Mouse (Mus musculus) embryonic facial prominence, embryonic 13.5 days (tissue): Measurements from ENCODE around the gene Thra. TPM values are rescaled to one million over a fixed set of nuclear protein-coding genes. Genes with fewer than 3 reads are reported as not detected.

Experiments used
- ATAC-seq: fragments of 200-750 bp; cut with Nextera tagmentation; 2 replicates; pipeline ENCODE4 v1.8.0; 2017; ENCODE audit warnings: low read depth; ENCODE audit not compliant: insufficient number of reproducible peaks, insufficient read depth, low FRiP score, low TSS enrichment
- H3K27ac ChIP-seq: fragments of 300-500 bp; sonication (generic); 2 replicates; pipeline ENCODE4 v1.5.1; 2015; ENCODE audit warnings: moderate library complexity, mild to moderate bottlenecking, inconsistent platforms
- H3K27me3 ChIP-seq: fragments of 300-500 bp; sonication (generic); 2 replicates; pipeline ENCODE4 v1.6.1; 2015; ENCODE audit warnings: mild to moderate bottlenecking, inconsistent platforms
- H3K36me3 ChIP-seq: fragments of 300-500 bp; sonication (generic); 2 replicates; pipeline ENCODE4 v1.6.1; 2015; ENCODE audit warnings: mild to moderate bottlenecking, inconsistent platforms
- H3K4me1 ChIP-seq: fragments of 300-500 bp; sonication (generic); 2 replicates; pipeline ENCODE4 v1.6.1; 2015; ENCODE audit warnings: inconsistent platforms
- H3K4me2 ChIP-seq: fragments of 300-500 bp; sonication (generic); 2 replicates; pipeline ENCODE4 v1.6.1; 2015; ENCODE audit warnings: moderate library complexity, mild to moderate bottlenecking, inconsistent platforms
- H3K4me3 ChIP-seq: fragments of 300-500 bp; sonication (generic); 2 replicates; pipeline ENCODE4 v1.5.1; 2015; ENCODE audit warnings: mild to moderate bottlenecking, inconsistent platforms
- H3K9ac ChIP-seq: fragments of 300-500 bp; sonication (generic); 2 replicates; pipeline ENCODE4 v1.6.1; 2015; ENCODE audit warnings: mild to moderate bottlenecking, inconsistent platforms
- H3K9me3 ChIP-seq: fragments of 300-500 bp; sonication (generic); 2 replicates; pipeline ENCODE4 v1.6.1; 2016; ENCODE audit warnings: inconsistent platforms
- WGBS: fragments of 180-500 bp; shearing (Covaris S2); methylation state at CpG from one replicate; pipeline ENCODE4 v1.1.7; 2015; ENCODE audit warnings: mixed read lengths; 5-methylcytosine and 5-hydroxymethylcytosine counted together
- polyA plus RNA-seq: library from polyadenylated mRNA; unstranded; fragments of >200 nt; fragmentation: Nextera tagmentation; extraction: Ambion mirVana; gene quantifications from 2 replicates; pipeline ENCODE4 v1.2.1, GENCODE M21; 2015

The Thra gene
- polyA plus RNA-seq, 1 experiment from 2014 or later, result 46.5 TPM

- ATAC-seq, result peak; percentile 46; the same call in 1 of the 2 replicates
- WGBS, result 1% methylated on average over 62 of the region's 74 CpGs
- Histone ChIP-seq H3K4me3 (peak overlapping the region; percentile 100), H3K9ac (peak overlapping the region; percentile 100), H3K27me3 (no peaks in the 10 kb centered on the region), H3K4me1 (peaks cover 28% of the 10 kb centered on the region), H3K4me2 (peak overlapping the region; percentile 74), H3K9me3 (no peaks in the 10 kb centered on the region), H3K36me3 (peaks cover 31% of the 10 kb centered on the region), H3K27ac (peak overlapping the region; percentile 100)
Observed at GRCm38 (mm10) chr11:98795714-98796514, 55.5 kb downstream of the Thra start.

GRCm38 (mm10) chr11:98796515-98797216 lies 56.2 kb downstream of the Thra start:
- ATAC-seq, result no peak
- H3K9ac ChIP-seq, result peak overlapping the region; percentile 100
- WGBS, result 3% methylated on average over 23 of the region's 23 CpGs
- peak overlapping the region; percentile 100 for H3K27ac ChIP-seq
- H3K9me3 ChIP-seq, result no peaks in the 10 kb centered on the region
- peaks cover 28% of the 10 kb centered on the region for H3K4me1 ChIP-seq
- H3K4me3 ChIP-seq, result peak overlapping the region; percentile 100
- H3K4me2 ChIP-seq, result peak overlapping the region; percentile 74
- H3K36me3 ChIP-seq, result peaks cover 38% of the 10 kb centered on the region
- no peaks in the 10 kb centered on the region for H3K27me3 ChIP-seq

GRCm38 (mm10) chr11:98797306-98797705 lies 56.9 kb downstream of the Thra start:
- peaks cover 28% of the 10 kb centered on the region for H3K4me1 ChIP-seq
- H3K27ac ChIP-seq, result no peak overlapping the region
- 5% methylated on average over 5 of the region's 5 CpGs for WGBS
- peak overlapping the region; percentile 100 for H3K9ac ChIP-seq
- no peak for ATAC-seq
- H3K27me3 ChIP-seq, result no peaks in the 10 kb centered on the region
- peaks cover 45% of the 10 kb centered on the region for H3K36me3 ChIP-seq
- H3K4me2 ChIP-seq, result peak overlapping the region; percentile 74
- H3K4me3 ChIP-seq, result peak overlapping the region; percentile 100
- H3K9me3 ChIP-seq, result no peaks in the 10 kb centered on the region

DNA sequence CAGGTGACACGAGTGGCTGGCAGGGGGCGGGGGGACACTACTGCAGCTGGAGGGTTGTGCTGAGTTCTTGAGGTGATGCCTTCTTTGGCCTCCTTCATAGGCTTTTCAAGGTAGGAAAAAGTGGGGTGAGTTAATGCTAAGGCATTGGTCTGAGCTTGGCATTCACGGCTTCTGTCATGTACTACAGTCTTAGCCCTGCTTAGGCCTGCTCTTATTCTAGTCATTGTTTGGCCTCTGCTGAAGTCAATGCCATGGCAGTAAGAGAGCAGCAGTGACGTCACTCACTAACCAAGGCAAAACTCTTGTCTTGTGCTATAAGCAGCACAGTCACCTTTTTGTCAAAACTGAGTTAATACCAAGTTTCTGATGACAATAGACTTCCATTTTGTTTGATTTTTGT lies 57.5 kb downstream of the Thra start:
- WGBS, result 48% methylated on average over 4 of the region's 4 CpGs

DNA sequence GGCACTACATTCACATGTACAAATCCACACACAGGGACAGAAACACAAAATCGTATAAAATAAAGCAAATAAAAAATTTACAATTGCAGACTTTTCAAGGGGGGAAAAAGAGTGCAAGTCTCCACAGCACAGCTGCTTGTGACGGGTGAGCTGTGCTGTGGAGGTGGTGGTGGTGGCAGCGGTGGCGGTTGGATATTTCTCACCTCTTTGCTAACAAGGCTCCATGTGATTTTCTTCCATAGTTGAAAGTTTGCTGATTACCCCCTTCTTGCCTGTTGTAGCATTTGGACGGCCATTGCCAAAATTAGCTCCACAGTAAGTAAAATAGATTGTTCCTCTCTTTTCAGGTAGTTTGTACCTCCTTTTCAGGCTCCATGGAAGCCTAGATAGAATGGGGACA lies 64.2 kb downstream of the Thra start, which contains the start of gene Casc3:
Gene Casc3, plus strand, starts transcription at position 301 of the 400 bp plus-strand sequence.
- Histone ChIP-seq H3K4me1 (0 out of 2 replicates have a peak, but pooled peaks cover 5% of the 10 kb centered on the region), H3K9me3 (no peaks in the 10 kb centered on the region), H3K36me3 (peaks cover 83% of the 10 kb centered on the region), H3K4me3 (no peak within 1 kb of the TSS), H3K27ac (no peak within 1 kb of the TSS), H3K27me3 (no peaks in the 10 kb centered on the region), H3K9ac (no peak within 1 kb of the TSS), H3K4me2 (no peak within 1 kb of the TSS)
- ATAC-seq, result no peak
- WGBS, result 94% methylated on average over 5 of the region's 5 CpGs

More for the DNA sequence above, 57.5 kb downstream of the Thra start:
- H3K27me3 ChIP-seq, result no peaks in the 10 kb centered on the region
- H3K9ac ChIP-seq, result peak overlapping the region; percentile 100
- no peak overlapping the region for H3K27ac ChIP-seq
- H3K4me3 ChIP-seq, result peak overlapping the region; percentile 100
- peaks cover 28% of the 10 kb centered on the region for H3K4me1 ChIP-seq
- no peak for ATAC-seq
- no peaks in the 10 kb centered on the region for H3K9me3 ChIP-seq
- H3K4me2 ChIP-seq, result peak overlapping the region; percentile 74
- H3K36me3 ChIP-seq, result peaks cover 51% of the 10 kb centered on the region

- H3K4me3 ChIP-seq, result 0 out of 2 replicates have a peak overlapping the region, but pooled peaks have one; percentile 88
- no peaks in the 10 kb centered on the region for H3K9me3 ChIP-seq
- no peaks in the 10 kb centered on the region for H3K27me3 ChIP-seq
- no peak for ATAC-seq
- peaks cover 17% of the 10 kb centered on the region for H3K4me1 ChIP-seq
- H3K9ac ChIP-seq, result no peak overlapping the region
- 74% methylated on average over 2 of the region's 2 CpGs for WGBS
- peak overlapping the region; percentile 99; the same call in 1 of the 2 replicates for H3K27ac ChIP-seq
- H3K4me2 ChIP-seq, result peak overlapping the region; percentile 75
- H3K36me3 ChIP-seq, result peaks cover 63% of the 10 kb centered on the region
Observed at GRCm38 (mm10) chr11:98808417-98808816, 68.0 kb downstream of the Thra start.

GRCm38 (mm10) chr11:98809457-98810290 lies 69.2 kb downstream of the Thra start:
- Histone ChIP-seq H3K9ac (peak overlapping the region; percentile 95), H3K27me3 (no peaks in the 10 kb centered on the region), H3K9me3 (no peaks in the 10 kb centered on the region), H3K36me3 (peaks cover 63% of the 10 kb centered on the region), H3K27ac (peak overlapping the region; percentile 99), H3K4me2 (peak overlapping the region; percentile 75), H3K4me3 (peak overlapping the region; percentile 88), H3K4me1 (peaks cover 17% of the 10 kb centered on the region)
- peak; percentile 98 for ATAC-seq
- WGBS, result under 1% methylated on average over 78 of the region's 84 CpGs

- peaks cover 62% of the 10 kb centered on the region for H3K36me3 ChIP-seq
- no peaks in the 10 kb centered on the region for H3K27me3 ChIP-seq
- peak overlapping the region; percentile 99 for H3K27ac ChIP-seq
- no peak for ATAC-seq
- H3K9me3 ChIP-seq, result no peaks in the 10 kb centered on the region
- H3K4me2 ChIP-seq, result peak overlapping the region; percentile 75
- peak overlapping the region; percentile 88 for H3K4me3 ChIP-seq
- 62% methylated on average over 7 of the region's 7 CpGs for WGBS
- peaks cover 17% of the 10 kb centered on the region for H3K4me1 ChIP-seq
- peak overlapping the region; percentile 95 for H3K9ac ChIP-seq
Observed at GRCm38 (mm10) chr11:98810686-98811085, 70.2 kb downstream of the Thra start.

GRCm38 (mm10) chr11:98816706-98817239 lies 76.3 kb downstream of the Thra start:
- H3K4me1 ChIP-seq, result no peaks in the 10 kb centered on the region
- no peaks in the 10 kb centered on the region for H3K27me3 ChIP-seq
- no peak overlapping the region for H3K4me2 ChIP-seq
- H3K9ac ChIP-seq, result no peak overlapping the region
- H3K36me3 ChIP-seq, result peaks cover 94% of the 10 kb centered on the region
- no peak for ATAC-seq
- H3K4me3 ChIP-seq, result no peak overlapping the region
- no peak overlapping the region for H3K27ac ChIP-seq
- no peaks in the 10 kb centered on the region for H3K9me3 ChIP-seq
- WGBS, result 95% methylated on average over 1 of the region's 1 CpGs
